Mouse (Mus musculus): ENCODE results near the gene Tatdn2.
"Not testable (repeated sequence)": the region's sequence is repeated elsewhere in the genome, so short reads cannot be mapped to it uniquely, and the experiment has no call there.

Tatdn2 gene

GRCm38 (mm10) chr6:113669821-113670220, 27.0 kb upstream of the Tatdn2 start:
- DNase-seq (ENCODE audit: extremely low read depth, low read depth, low spot score), result no peak

GRCm38 (mm10) chr6:113672029-113672428, 24.8 kb upstream of the Tatdn2 start:
- DNase-seq (ENCODE audit: extremely low read depth, low read depth, low spot score), result not testable (repeated sequence)

- DNase-seq (ENCODE audit: extremely low read depth, low read depth, low spot score), result no peak
Observed at GRCm38 (mm10) chr6:113672989-113673388, 23.9 kb upstream of the Tatdn2 start.

- no peak for DNase-seq (ENCODE audit: extremely low read depth, low read depth, low spot score)
Observed at GRCm38 (mm10) chr6:113675234-113675633, 21.6 kb upstream of the Tatdn2 start.

- DNase-seq (ENCODE audit: extremely low read depth, low read depth, low spot score), result no peak
Observed at GRCm38 (mm10) chr6:113675991-113676390, 20.9 kb upstream of the Tatdn2 start.

- DNase-seq (ENCODE audit: extremely low read depth, low read depth, low spot score), result no peak
Observed at GRCm38 (mm10) chr6:113677070-113677734, 19.6 kb upstream of the Tatdn2 start.

GRCm38 (mm10) chr6:113678246-113679012, 18.4 kb upstream of the Tatdn2 start:
- DNase-seq (ENCODE audit: extremely low read depth, low read depth, low spot score), result no peak

- no peak for DNase-seq (ENCODE audit: extremely low read depth, low read depth, low spot score)
Observed at GRCm38 (mm10) chr6:113679993-113680566, 16.8 kb upstream of the Tatdn2 start.

- DNase-seq (ENCODE audit: extremely low read depth, low read depth, low spot score), result no peak
Observed at GRCm38 (mm10) chr6:113681271-113681670, 15.6 kb upstream of the Tatdn2 start.

- no peak for DNase-seq (ENCODE audit: extremely low read depth, low read depth, low spot score)
Observed at GRCm38 (mm10) chr6:113683081-113683825, 13.6 kb upstream of the Tatdn2 start.

- no peak for DNase-seq (ENCODE audit: extremely low read depth, low read depth, low spot score)
Observed at GRCm38 (mm10) chr6:113686551-113687125, 10.2 kb upstream of the Tatdn2 start.

- DNase-seq (ENCODE audit: extremely low read depth, low read depth, low spot score), result no peak
Observed at GRCm38 (mm10) chr6:113690008-113690399, 6.8 kb upstream of the Tatdn2 start.

- peak; percentile 56 for DNase-seq (ENCODE audit: extremely low read depth, low read depth, low spot score)
Observed at GRCm38 (mm10) chr6:113690400-113691083, 6.3 kb upstream of the Tatdn2 start.

- no peak for DNase-seq (ENCODE audit: extremely low read depth, low read depth, low spot score)
Observed at GRCm38 (mm10) chr6:113691084-113691462, 5.8 kb upstream of the Tatdn2 start.

GRCm38 (mm10) chr6:113692661-113693133, 4.2 kb upstream of the Tatdn2 start:
- DNase-seq (ENCODE audit: extremely low read depth, low read depth, low spot score), result no peak

- DNase-seq (ENCODE audit: extremely low read depth, low read depth, low spot score), result no peak
Observed at GRCm38 (mm10) chr6:113693377-113693776, 3.5 kb upstream of the Tatdn2 start.

- DNase-seq (ENCODE audit: extremely low read depth, low read depth, low spot score), result no peak
Observed at GRCm38 (mm10) chr6:113695203-113695602, 1.6 kb upstream of the Tatdn2 start.

- DNase-seq (ENCODE audit: extremely low read depth, low read depth, low spot score), result no peak
Observed at GRCm38 (mm10) chr6:113695766-113696355, 989 bp upstream of the Tatdn2 start.

- DNase-seq (ENCODE audit: extremely low read depth, low read depth, low spot score), result no peak
Observed at GRCm38 (mm10) chr6:113697222-113698205, 664 bp downstream of the Tatdn2 start.

Measured in fat pad, adult 2 months (tissue).